In genomic region chr7:46827046-46827802, GRCm38 (mm10) we compare ENCODE assay signal across 18 mouse cellular contexts. TPM values are rescaled to one million over a fixed set of nuclear protein-coding genes. Genes with fewer than 3 reads are reported as not detected.
DNase-seq lines count a peak whose midpoint lies in the region; ATAC-seq and TF ChIP-seq lines count a peak whose summit lies in the region.
"Had no signal": no experiment of that assay in that cellular context is flagged by ENCODE, and none has a peak within 500 bp of the region (broad histone marks: within the 10 kb centered on the region; RNA-seq: fewer than 3 reads in every experiment).

No protein-coding gene starts in this region.

- DNase-seq in gastrocnemius, adult 18-20 months (ENCODE audit: low spot score): peak; percentile 82
- no peak for DNase-seq in gastrocnemius, postnatal 4 days (ENCODE audit: low spot score in 2 of 2)
- DNase-seq in liver: no peak
- DNase-seq in kidney, adult 8-10 months: peak; percentile 66 to 85
- no peak for DNase-seq in spleen, postnatal 36 days (ENCODE audit: low spot score in 2 of 2)
- DNase-seq in embryo, embryonic 10.5 days (ENCODE audit: low spot score): no peak
- DNase-seq: cerebellum, adult 11-12 months; embryo, embryonic 11 days; thymus, adult 18-20 months had no signal

- H3K9ac ChIP-seq in liver, embryonic 16.5 days (ENCODE audit: low read depth, low read length): no peak overlapping the region
- H3K9ac ChIP-seq: forebrain, embryonic 12.5 days had no signal

- H3K4me3 ChIP-seq in liver, embryonic 16.5 days (ENCODE audit: low read depth, low read length): no peak overlapping the region
- no peak overlapping the region for H3K4me3 ChIP-seq in small intestine, adult 2 months (ENCODE audit: low read depth, low read length)
- H3K4me3 ChIP-seq: forebrain, embryonic 12.5 days; hindbrain, embryonic 10.5 days; layer of hippocampus, adult 2 months had no signal

- no peak overlapping the region for H3K4me2 ChIP-seq in liver, embryonic 16.5 days (ENCODE audit: low read depth, low read length)
- H3K4me2 ChIP-seq: forebrain, embryonic 12.5 days had no signal

- 64% methylated on average over 20 of the region's 20 CpGs for WGBS in liver, embryonic 16.5 days (ENCODE audit: insufficient replicate concordance)
- 20% methylated on average over 20 of the region's 20 CpGs for WGBS in small intestine, adult 2 months

- TF ChIP-seq POLR2A in small intestine, adult 2 months (IDR thresholded peaks at IDR 0.05; ENCODE audit: low read depth, low read length): no peak

- ATAC-seq in liver, embryonic 16.5 days (ENCODE audit: low read depth): peak; percentile 26; the same call in 1 of the 2 replicates

- no peaks in the 10 kb centered on the region for H3K27me3 ChIP-seq in liver, embryonic 16.5 days (ENCODE audit: control insufficient read depth, insufficient read depth, low read depth, low read length)
- no peaks in the 10 kb centered on the region for H3K27me3 ChIP-seq in small intestine, adult 2 months (ENCODE audit: control insufficient read depth, insufficient read depth, low read length)
- H3K27me3 ChIP-seq: forebrain, embryonic 12.5 days had no signal

- TF ChIP-seq CTCF in small intestine, adult 2 months (IDR thresholded peaks at IDR 0.05; ENCODE audit: extremely low read depth, insufficient read length, insufficient replicate concordance, low read depth, low read length): no peak

- H3K36me3 ChIP-seq in liver, embryonic 16.5 days (ENCODE audit: control insufficient read depth, insufficient read depth): peaks cover 9% of the 10 kb centered on the region
- H3K36me3 ChIP-seq in small intestine, adult 2 months (ENCODE audit: control insufficient read depth, insufficient read depth, low read length): peaks cover 14% of the 10 kb centered on the region

- H3K27ac ChIP-seq in liver, embryonic 16.5 days (ENCODE audit: low read length): peak overlapping the region; percentile 12
- H3K27ac ChIP-seq in small intestine, adult 2 months (ENCODE audit: insufficient read depth, low read depth, low read length): peak overlapping the region; percentile 58
- H3K27ac ChIP-seq: forebrain, embryonic 12.5 days; hindbrain, embryonic 10.5 days; layer of hippocampus, adult 2 months had no signal

- H3K9me3 ChIP-seq in liver, embryonic 16.5 days (replicated peaks; ENCODE audit: control insufficient read depth, low read length): no peaks in the 10 kb centered on the region
- H3K9me3 ChIP-seq: forebrain, embryonic 12.5 days; hindbrain, embryonic 10.5 days had no signal

- H3K4me1 ChIP-seq in liver, embryonic 16.5 days (ENCODE audit: control insufficient read depth, low read depth, low read length): peaks cover 20% of the 10 kb centered on the region
- H3K4me1 ChIP-seq in small intestine, adult 2 months (ENCODE audit: control insufficient read depth, insufficient read depth, insufficient read length, low read length): peaks cover 35% of the 10 kb centered on the region
- H3K4me1 ChIP-seq: forebrain, embryonic 12.5 days had no signal

RNA-seq across cellular contexts. Expression of gene Ldha, which starts 14.1 kb away (rescaled TPM):
- 1,000 to 10,000 TPM; 2,332 to 2,702 TPM for total RNA-seq in gastrocnemius, adult 18-20 months (2021)
- 1,000 to 10,000 TPM; 1,563 to 1,575 TPM for total RNA-seq in gastrocnemius, postnatal 4 days (2021)
- polyA plus RNA-seq in liver, embryonic 16.5 days (2015; fragmentation: Nextera tagmentation; extraction: Ambion mirVana): 2,014 and 2,183 TPM in 2 replicates
- polyA plus RNA-seq in small intestine, adult 2 months (2012; rRNA removed): 766 and 1,649 TPM in 2 replicates

RNA-seq across cellular contexts. Expression of gene Gtf2h1, which starts 31.3 kb away (rescaled TPM):
- 10 to 100 TPM; 15.4 to 18.2 TPM for total RNA-seq in gastrocnemius, adult 18-20 months (2021)
- total RNA-seq in gastrocnemius, postnatal 4 days (2021): 10 to 100 TPM; 31.0 to 40.2 TPM
- 22.7 and 26.1 TPM in 2 replicates for polyA plus RNA-seq in liver, embryonic 16.5 days (2015; fragmentation: Nextera tagmentation; extraction: Ambion mirVana)
- 3.1 and 5.9 TPM in 2 replicates for polyA plus RNA-seq in small intestine, adult 2 months (2012; rRNA removed)

RNA-seq across cellular contexts. Expression of gene Hps5, which starts 31.4 kb away (rescaled TPM):
- total RNA-seq in gastrocnemius, adult 18-20 months (2021): 10 to 100 TPM; 11.2 to 12.1 TPM
- 10 to 100 TPM; 14.8 to 18.4 TPM for total RNA-seq in gastrocnemius, postnatal 4 days (2021)
- 7.2 and 7.4 TPM in 2 replicates for polyA plus RNA-seq in liver, embryonic 16.5 days (2015; fragmentation: Nextera tagmentation; extraction: Ambion mirVana)
- polyA plus RNA-seq in small intestine, adult 2 months (2012; rRNA removed): 14.4 and 22.7 TPM in 2 replicates

RNA-seq across cellular contexts. Expression of gene Ldhc, which starts 33.8 kb away (rescaled TPM):
- not detected for total RNA-seq in gastrocnemius, adult 18-20 months (2021)
- not detected for total RNA-seq in gastrocnemius, postnatal 4 days (2021)
- 0.17 and 0.26 TPM in 2 replicates for polyA plus RNA-seq in liver, embryonic 16.5 days (2015; fragmentation: Nextera tagmentation; extraction: Ambion mirVana)
- not detected in 2 replicates for polyA plus RNA-seq in small intestine, adult 2 months (2012; rRNA removed)
- total RNA-seq: adrenal gland, adult 18-20 months; layer of hippocampus, adult 2 months; left cerebral cortex, postnatal 36 days; megakaryocyte-erythroid progenitor cell, adult 5-6 weeks; MEL had no signal
- polyA plus RNA-seq: forebrain, embryonic 12.5 days; hindbrain, embryonic 10.5 days had no signal

Comparison
In these comparisons a context has a peak if more than half of its experiments do, and no peak if none do; other contexts are left out.
1. DNase-seq: peak in gastrocnemius, adult 18-20 months (single experiment) and kidney, adult 8-10 months (2 of 2); none in gastrocnemius, postnatal 4 days (0 of 2), liver (single experiment), spleen, postnatal 36 days (0 of 2) and embryo, embryonic 10.5 days (single experiment).